Mouse (Mus musculus): ENCODE measurements around the gene Ddx6. TPM values are rescaled to one million over a fixed set of nuclear protein-coding genes. Genes with fewer than 3 reads are reported as not detected.

Ddx6 gene
- polyA plus RNA-seq, 1 experiment from 2014 or later: 19.8 TPM

DNA sequence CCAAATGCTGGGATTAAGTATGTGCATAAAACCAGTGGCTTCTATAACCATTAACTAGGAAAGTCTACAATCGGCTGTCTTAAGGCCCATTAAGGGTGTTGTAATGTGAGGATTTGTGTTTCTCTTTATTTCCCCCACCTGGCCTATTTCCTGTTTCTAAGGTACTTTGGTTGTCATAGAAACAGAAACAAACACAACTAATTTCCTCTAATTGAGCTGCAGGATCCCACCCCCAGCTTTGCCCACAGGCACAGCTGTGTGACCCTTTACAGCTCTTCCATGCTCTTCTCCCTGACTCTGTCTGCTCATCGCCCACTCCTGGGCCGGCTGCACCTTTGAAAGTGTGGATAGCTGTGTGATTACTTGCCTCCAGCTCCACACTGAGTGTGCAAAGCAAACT is 23.3 kb upstream of the Ddx6 start:
- no peak for ATAC-seq (ENCODE audit: insufficient read depth, low FRiP score, low read depth)
- Histone ChIP-seq H3K9me3 (no peaks in the 10 kb centered on the region), H3K27ac (peak overlapping the region; percentile 1; the same call in 1 of the 2 replicates), H3K4me1 (0 out of 2 replicates have a peak, but pooled peaks cover 3% of the 10 kb centered on the region), H3K9ac (no peak overlapping the region), H3K4me2 (no peak overlapping the region), H3K4me3 (replicated peaks) (no peak overlapping the region), H3K27me3 (replicated peaks) (no peaks in the 10 kb centered on the region), H3K36me3 (no peaks in the 10 kb centered on the region)
- 30% methylated on average over 3 of the region's 3 CpGs for WGBS

DNA sequence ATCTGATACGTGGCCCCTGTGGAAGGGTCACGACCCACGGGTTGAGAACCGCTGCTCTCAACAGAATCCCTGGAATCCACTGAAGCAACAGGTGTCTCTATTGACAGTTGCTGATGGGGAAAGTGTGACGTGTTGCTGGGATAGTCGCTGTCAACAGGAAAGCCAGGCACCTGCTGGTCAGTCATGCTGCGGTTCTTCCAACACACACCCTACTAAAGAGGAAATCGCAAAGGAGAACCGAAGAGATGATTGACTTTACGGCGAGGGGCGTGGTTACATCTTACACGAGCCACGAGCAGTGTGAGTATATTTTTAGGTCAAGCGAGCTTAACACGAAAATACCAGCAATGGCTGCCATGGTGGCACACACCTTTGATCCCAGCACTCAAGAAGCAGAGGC is 22.3 kb upstream of the Ddx6 start:
- no peak overlapping the region for H3K4me2 ChIP-seq
- H3K27me3 ChIP-seq (replicated peaks): no peaks in the 10 kb centered on the region
- 69% methylated on average over 16 of the region's 16 CpGs for WGBS
- H3K4me1 ChIP-seq: peaks cover 7% of the 10 kb centered on the region; the same call in 1 of the 2 replicates
- H3K9me3 ChIP-seq: no peaks in the 10 kb centered on the region
- H3K36me3 ChIP-seq: no peaks in the 10 kb centered on the region
- ATAC-seq (ENCODE audit: insufficient read depth, low FRiP score, low read depth): no peak
- H3K9ac ChIP-seq: no peak overlapping the region
- no peak overlapping the region for H3K27ac ChIP-seq
- no peak overlapping the region for H3K4me3 ChIP-seq (replicated peaks)

DNA sequence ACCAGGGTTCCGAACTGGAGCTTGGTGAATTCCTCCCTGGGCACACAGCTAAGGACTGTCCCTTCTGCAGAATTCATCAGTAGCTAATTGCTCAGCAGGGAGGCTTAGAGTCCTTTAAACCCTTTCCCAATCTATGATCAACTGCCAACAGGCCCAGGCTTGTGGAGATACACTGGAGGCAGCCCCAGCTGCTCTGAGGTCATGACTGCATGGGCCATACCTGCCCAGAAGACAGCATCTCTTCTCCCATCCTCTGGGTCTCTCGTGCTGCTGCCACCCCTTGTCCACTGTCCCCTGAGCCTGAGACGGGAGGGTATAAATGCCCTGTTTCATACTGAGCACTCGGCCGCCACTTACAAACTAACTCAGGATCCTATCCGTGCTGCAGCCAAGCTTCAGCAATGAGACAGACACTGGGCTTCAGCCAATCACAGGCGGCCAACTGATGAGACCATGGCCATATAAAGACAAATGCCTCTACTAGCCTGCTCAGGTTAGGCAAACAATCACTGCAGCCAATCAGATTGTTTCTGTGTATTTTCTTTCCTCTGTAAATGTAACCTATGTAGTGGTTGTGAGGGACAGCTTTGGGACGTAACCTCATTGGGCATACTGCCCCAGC is 17.9 kb upstream of the Ddx6 start:
- H3K9me3 ChIP-seq: no peaks in the 10 kb centered on the region
- H3K9ac ChIP-seq: no peak overlapping the region
- H3K4me3 ChIP-seq (replicated peaks): no peak overlapping the region
- H3K27me3 ChIP-seq (replicated peaks): no peaks in the 10 kb centered on the region
- no peaks in the 10 kb centered on the region for H3K36me3 ChIP-seq
- WGBS: 66% methylated on average over 8 of the region's 8 CpGs
- H3K27ac ChIP-seq: no peak overlapping the region
- H3K4me1 ChIP-seq: peaks cover 4% of the 10 kb centered on the region; the same call in 1 of the 2 replicates
- no peak overlapping the region for H3K4me2 ChIP-seq
- peak; percentile 51 for ATAC-seq (ENCODE audit: insufficient read depth, low FRiP score, low read depth)

DNA sequence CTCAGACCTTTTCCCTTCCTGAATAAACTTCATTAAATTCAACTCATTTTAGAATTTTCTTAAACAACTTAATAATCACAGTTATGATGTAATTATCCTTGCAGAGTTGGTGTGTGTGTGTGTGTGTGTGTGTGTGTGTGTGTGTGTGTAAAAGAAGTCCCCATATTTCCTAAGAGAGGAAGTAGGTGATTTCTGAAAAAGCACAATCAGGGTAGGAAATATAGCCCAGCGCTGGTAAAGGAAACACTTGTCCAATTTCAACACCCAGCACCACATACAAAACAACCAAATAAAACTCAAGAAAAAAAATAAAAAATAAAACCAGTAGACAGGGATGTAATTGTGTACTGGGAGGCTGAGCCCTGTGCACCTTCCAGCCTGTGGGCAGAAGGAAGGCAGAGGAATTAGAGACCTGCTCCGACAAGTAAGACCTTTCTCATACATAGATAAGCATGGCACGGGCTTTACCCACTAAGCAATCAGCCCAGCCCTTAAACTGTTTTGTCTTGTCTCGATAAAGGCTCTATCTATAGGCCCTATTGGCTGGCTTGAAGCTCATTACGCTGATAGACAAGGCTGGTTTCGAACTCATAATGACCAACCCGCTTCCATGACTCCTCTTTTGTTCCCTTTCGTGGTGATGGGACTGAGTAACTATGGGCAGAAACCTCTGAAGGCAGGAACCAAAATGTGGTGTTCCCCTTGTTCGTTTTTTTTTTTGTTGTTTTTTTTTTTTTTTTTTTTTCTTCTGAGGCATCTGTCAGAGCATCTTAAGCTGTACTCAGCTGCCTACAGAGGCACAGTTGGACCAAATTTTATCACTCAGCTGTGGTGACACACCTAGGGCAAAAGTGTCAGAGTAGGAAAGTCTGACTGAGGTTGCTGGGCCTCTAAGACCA is 17.2 kb upstream of the Ddx6 start:
- no peaks in the 10 kb centered on the region for H3K27me3 ChIP-seq (replicated peaks)
- no peak overlapping the region for H3K27ac ChIP-seq
- WGBS: 75% methylated on average over 9 of the region's 9 CpGs
- peaks cover 4% of the 10 kb centered on the region; the same call in 1 of the 2 replicates for H3K4me1 ChIP-seq
- no peak overlapping the region for H3K4me3 ChIP-seq (replicated peaks)
- H3K4me2 ChIP-seq: no peak overlapping the region
- H3K9ac ChIP-seq: no peak overlapping the region
- H3K9me3 ChIP-seq: no peaks in the 10 kb centered on the region
- no peaks in the 10 kb centered on the region for H3K36me3 ChIP-seq
- ATAC-seq (ENCODE audit: insufficient read depth, low FRiP score, low read depth): no peak; the same call in 1 of the 2 replicates

DNA sequence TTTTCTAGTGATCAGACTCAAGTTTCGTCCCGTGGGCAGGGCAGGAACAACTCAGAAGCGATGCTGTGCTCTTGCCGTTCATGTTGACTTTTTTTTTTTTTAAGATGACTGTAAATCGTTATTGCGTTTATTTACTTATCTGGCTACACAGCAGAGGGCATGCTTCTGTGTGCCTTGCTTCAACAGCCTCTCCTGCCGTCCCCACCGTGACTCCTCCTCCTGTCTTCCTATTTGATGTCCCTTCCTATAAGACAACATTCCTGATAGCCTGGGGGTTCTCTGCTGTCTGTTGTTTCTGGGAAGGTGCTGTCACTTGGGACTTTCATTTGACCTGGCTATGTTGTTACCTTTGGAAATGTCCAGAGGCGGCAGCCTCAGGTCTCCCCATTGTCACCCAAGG is 16.1 kb upstream of the Ddx6 start:
- Histone ChIP-seq H3K4me1 (peaks cover 4% of the 10 kb centered on the region; the same call in 1 of the 2 replicates), H3K4me3 (replicated peaks) (no peak overlapping the region), H3K4me2 (no peak overlapping the region), H3K9ac (no peak overlapping the region), H3K27me3 (replicated peaks) (no peaks in the 10 kb centered on the region), H3K27ac (no peak overlapping the region), H3K9me3 (no peaks in the 10 kb centered on the region), H3K36me3 (no peaks in the 10 kb centered on the region)
- 38% methylated on average over 9 of the region's 9 CpGs for WGBS
- no peak for ATAC-seq (ENCODE audit: insufficient read depth, low FRiP score, low read depth)

DNA sequence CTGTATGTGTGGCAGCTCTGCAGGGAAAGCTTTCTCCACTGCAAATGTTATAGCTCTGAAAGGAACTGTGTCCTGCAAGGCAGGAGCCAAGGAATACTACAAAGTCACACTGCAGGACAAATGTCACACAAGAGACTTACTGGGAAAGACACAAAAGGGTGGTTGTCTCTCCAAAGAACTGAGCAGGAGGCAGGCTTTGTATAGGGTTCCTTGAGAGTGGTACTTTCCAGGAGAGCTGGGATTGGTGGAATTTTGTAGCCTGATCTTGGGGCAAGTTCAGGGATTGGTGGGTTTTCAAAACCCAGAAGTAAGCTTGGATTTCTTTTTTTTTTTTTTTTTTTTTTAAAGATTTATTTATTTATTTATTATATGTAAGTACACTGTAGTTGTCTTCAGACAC is 15.6 kb upstream of the Ddx6 start:
- no peak for ATAC-seq (ENCODE audit: insufficient read depth, low FRiP score, low read depth)

DNA sequence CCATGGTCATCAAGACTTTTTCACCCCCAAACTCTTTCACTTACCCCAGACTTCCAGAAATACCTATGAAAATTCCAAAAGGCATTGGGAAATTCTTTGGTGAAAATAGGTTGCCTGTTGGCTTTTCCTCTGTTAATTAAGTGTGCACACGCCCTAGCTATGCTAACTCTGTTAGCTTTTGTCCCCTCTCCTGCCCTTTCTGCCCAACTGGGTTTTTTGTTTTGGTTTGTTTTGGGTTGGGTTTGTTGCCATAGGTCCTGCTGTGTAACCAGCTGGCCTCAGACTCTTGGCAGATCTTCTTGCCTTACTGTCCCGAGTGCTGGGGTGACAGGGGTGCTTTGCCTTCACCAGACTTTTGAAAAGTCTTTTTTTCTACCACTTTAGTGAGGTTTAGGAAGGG is 13.7 kb upstream of the Ddx6 start:
- H3K4me3 ChIP-seq (replicated peaks): no peak overlapping the region
- no peaks in the 10 kb centered on the region for H3K27me3 ChIP-seq (replicated peaks)
- peaks cover 4% of the 10 kb centered on the region; the same call in 1 of the 2 replicates for H3K4me1 ChIP-seq
- no peak overlapping the region for H3K27ac ChIP-seq
- 19% methylated on average over 2 of the region's 2 CpGs for WGBS
- H3K4me2 ChIP-seq: no peak overlapping the region
- no peak for ATAC-seq (ENCODE audit: insufficient read depth, low FRiP score, low read depth)
- no peaks in the 10 kb centered on the region for H3K36me3 ChIP-seq
- H3K9ac ChIP-seq: no peak overlapping the region
- no peaks in the 10 kb centered on the region for H3K9me3 ChIP-seq

More for the DNA sequence above, 15.6 kb upstream of the Ddx6 start:
- H3K27me3 ChIP-seq (replicated peaks): no peaks in the 10 kb centered on the region
- no peak overlapping the region for H3K4me2 ChIP-seq
- H3K9ac ChIP-seq: no peak overlapping the region
- H3K36me3 ChIP-seq: no peaks in the 10 kb centered on the region
- no peak overlapping the region for H3K4me3 ChIP-seq (replicated peaks)
- H3K4me1 ChIP-seq: peaks cover 4% of the 10 kb centered on the region; the same call in 1 of the 2 replicates
- H3K27ac ChIP-seq: no peak overlapping the region
- H3K9me3 ChIP-seq: no peaks in the 10 kb centered on the region

DNA sequence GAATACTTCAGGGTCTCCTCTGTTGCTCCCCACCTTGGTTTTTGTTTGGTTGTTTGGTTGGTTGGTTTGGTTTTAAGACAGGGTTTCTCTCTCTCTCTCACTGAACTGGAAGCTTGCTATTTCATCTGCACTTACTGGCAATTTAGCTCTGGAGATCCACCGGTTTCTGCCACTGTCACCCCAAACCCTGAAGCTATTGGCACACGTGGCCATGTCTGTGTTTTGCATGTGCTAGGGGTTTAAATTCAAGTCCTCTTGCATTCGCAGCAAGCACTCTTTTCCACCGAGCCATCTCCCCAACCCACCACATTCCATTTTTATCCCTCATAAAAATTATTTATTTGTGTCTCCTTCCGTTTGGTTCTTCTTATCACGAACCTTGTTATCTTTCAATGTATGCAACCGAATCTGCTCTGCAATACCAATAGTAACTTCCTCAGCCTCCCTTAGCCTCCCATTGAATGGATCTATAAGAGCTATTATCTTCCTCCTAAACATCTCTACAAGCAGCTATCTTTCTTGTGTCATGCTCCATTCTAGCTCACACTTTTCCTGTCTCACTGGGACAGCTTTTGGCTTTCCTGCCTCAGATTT is 13.0 kb upstream of the Ddx6 start:
- WGBS: 67% methylated on average over 7 of the region's 7 CpGs
- ATAC-seq (ENCODE audit: insufficient read depth, low FRiP score, low read depth): no peak

DNA sequence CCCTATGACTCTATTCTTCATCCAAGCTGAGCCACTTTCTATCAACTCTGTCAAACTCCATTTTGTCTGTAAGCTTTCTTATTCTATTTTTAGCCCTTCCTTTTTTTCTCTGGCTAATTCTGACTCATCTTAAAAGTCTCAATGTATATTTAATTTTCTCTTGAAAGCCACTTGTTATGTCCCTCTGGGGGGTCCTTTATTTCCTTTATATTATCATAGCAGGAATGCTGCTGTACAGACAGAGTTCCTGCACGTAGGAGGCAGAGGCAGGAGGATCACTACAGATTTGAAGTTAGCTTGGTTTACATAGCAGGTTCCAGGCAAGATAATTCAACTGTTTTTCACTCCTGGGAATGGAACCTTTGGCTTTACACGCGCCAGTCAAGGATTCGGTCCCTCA is 11.5 kb upstream of the Ddx6 start:
- Histone ChIP-seq H3K4me1 (no peaks in the 10 kb centered on the region), H3K27me3 (replicated peaks) (no peaks in the 10 kb centered on the region), H3K27ac (no peak overlapping the region), H3K9ac (no peak overlapping the region), H3K9me3 (no peaks in the 10 kb centered on the region), H3K36me3 (no peaks in the 10 kb centered on the region), H3K4me2 (no peak overlapping the region), H3K4me3 (replicated peaks) (no peak overlapping the region)
- no peak for ATAC-seq (ENCODE audit: insufficient read depth, low FRiP score, low read depth)
- WGBS: 81% methylated on average over 4 of the region's 4 CpGs

More for the DNA sequence above, 13.0 kb upstream of the Ddx6 start:
- Histone ChIP-seq H3K9ac (no peak overlapping the region), H3K4me1 (peaks cover 2% of the 10 kb centered on the region; the same call in 1 of the 2 replicates), H3K4me2 (no peak overlapping the region), H3K36me3 (no peaks in the 10 kb centered on the region), H3K9me3 (no peaks in the 10 kb centered on the region), H3K27me3 (replicated peaks) (no peaks in the 10 kb centered on the region), H3K4me3 (replicated peaks) (no peak overlapping the region), H3K27ac (no peak overlapping the region)

DNA sequence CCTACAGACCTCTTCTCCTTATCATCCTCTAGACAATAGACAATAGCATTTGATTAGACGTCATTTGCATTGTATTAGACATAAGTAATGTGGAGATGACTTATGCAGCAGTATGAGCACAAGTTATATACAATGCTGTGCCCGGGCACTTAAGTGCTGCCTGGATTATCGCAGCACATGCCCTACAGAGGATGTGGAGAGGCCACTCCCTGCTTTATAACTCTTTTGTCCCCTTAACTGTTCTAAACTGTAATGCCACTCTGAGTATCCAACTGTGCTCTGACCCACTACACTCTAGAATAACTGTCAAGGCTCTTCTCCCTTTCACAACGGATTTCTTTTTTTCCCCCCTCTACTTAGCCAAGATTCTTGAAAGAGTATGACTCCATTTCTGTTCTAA is 10.8 kb upstream of the Ddx6 start:
- no peak overlapping the region for H3K9ac ChIP-seq
- H3K4me3 ChIP-seq (replicated peaks): no peak overlapping the region
- H3K4me1 ChIP-seq: peaks cover under 1% of the 10 kb centered on the region; the same call in 1 of the 2 replicates
- 75% methylated on average over 4 of the region's 4 CpGs for WGBS
- no peak overlapping the region for H3K27ac ChIP-seq
- no peak overlapping the region for H3K4me2 ChIP-seq
- ATAC-seq (ENCODE audit: insufficient read depth, low FRiP score, low read depth): no peak
- no peaks in the 10 kb centered on the region for H3K9me3 ChIP-seq
- no peaks in the 10 kb centered on the region for H3K36me3 ChIP-seq
- no peaks in the 10 kb centered on the region for H3K27me3 ChIP-seq (replicated peaks)

DNA sequence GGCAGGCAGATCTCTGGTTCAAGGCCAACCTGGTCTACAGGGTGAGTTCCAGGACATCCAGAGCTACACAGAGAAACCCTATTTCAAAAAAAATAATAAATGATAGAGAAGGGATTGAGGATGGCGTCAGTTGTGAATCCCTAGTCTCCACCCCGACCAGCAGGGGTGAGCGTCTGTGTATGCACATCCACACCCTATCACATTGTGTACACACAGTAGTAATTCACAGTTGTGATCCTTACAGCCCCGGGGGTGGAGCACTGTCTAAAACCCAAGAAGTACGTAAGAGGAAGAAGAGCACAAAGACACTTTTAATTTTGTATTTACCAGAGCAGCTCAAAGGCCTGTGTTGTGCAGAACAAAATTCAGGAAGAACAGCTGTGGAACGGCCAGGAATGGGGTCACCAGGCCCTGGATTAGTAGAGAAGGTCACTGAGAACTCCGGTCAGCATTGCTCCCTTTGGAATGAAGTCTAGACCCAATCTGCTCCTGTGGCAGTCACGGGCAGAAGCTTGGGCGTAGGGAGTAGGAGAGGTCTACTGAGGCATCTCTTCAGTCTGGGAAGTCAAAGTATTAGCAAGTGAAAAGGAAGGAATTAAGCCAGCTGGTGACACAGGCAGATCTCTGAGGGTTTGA is 9.7 kb upstream of the Ddx6 start:
- H3K27ac ChIP-seq: no peak overlapping the region
- no peak overlapping the region for H3K4me2 ChIP-seq
- H3K4me3 ChIP-seq (replicated peaks): no peak overlapping the region
- no peaks in the 10 kb centered on the region for H3K36me3 ChIP-seq
- no peak overlapping the region for H3K9ac ChIP-seq
- no peaks in the 10 kb centered on the region for H3K27me3 ChIP-seq (replicated peaks)
- ATAC-seq (ENCODE audit: insufficient read depth, low FRiP score, low read depth): no peak
- 72% methylated on average over 9 of the region's 9 CpGs for WGBS
- no peaks in the 10 kb centered on the region for H3K9me3 ChIP-seq
- peaks cover 9% of the 10 kb centered on the region; the same call in 1 of the 2 replicates for H3K4me1 ChIP-seq

Data from stomach, embryonic 15.5 days (tissue).